Mouse (Mus musculus) ES-CJ7 (cell line): ENCODE data around the gene Ppm1h.
"Not testable (repeated sequence)": the region's sequence is repeated elsewhere in the genome, so short reads cannot be mapped to it uniquely, and the experiment has no call there.

Experiments
- DNase-seq: peaks from one replicate; pipeline ENCODE4 v3.0.0; 2011; ENCODE audit warnings: low read depth, low spot score

Ppm1h gene

GRCm38 (mm10) chr10:122930520-122930919, 252.0 kb downstream of the Ppm1h start:
- DNase-seq, result no peak

GRCm38 (mm10) chr10:122931193-122931832, 252.8 kb downstream of the Ppm1h start:
- DNase-seq, result no peak

GRCm38 (mm10) chr10:122931851-122932550, 253.4 kb downstream of the Ppm1h start:
- DNase-seq, result peak; percentile 38

GRCm38 (mm10) chr10:122933053-122933838, 254.7 kb downstream of the Ppm1h start:
- DNase-seq, result no peak

GRCm38 (mm10) chr10:122935406-122935805, 256.8 kb downstream of the Ppm1h start:
- not testable (repeated sequence) for DNase-seq

- DNase-seq, result not testable (repeated sequence)
Measured at GRCm38 (mm10) chr10:122937380-122937779, 258.8 kb downstream of the Ppm1h start.

- DNase-seq, result no peak
Measured at GRCm38 (mm10) chr10:122939546-122939945, 261.0 kb downstream of the Ppm1h start.

GRCm38 (mm10) chr10:122942771-122943170, 264.2 kb downstream of the Ppm1h start:
- DNase-seq, result no peak

GRCm38 (mm10) chr10:122943824-122944223, 265.3 kb downstream of the Ppm1h start:
- no peak for DNase-seq

- DNase-seq, result no peak
Measured at GRCm38 (mm10) chr10:122944888-122945287, 266.3 kb downstream of the Ppm1h start.

GRCm38 (mm10) chr10:122950966-122951365, 272.4 kb downstream of the Ppm1h start:
- no peak for DNase-seq

- no peak for DNase-seq
Measured at GRCm38 (mm10) chr10:122953576-122953975, 275.0 kb downstream of the Ppm1h start.

GRCm38 (mm10) chr10:122957918-122958317, 279.4 kb downstream of the Ppm1h start:
- no peak for DNase-seq

GRCm38 (mm10) chr10:122958699-122959098, 280.1 kb downstream of the Ppm1h start:
- no peak for DNase-seq

GRCm38 (mm10) chr10:122960216-122960615, 281.7 kb downstream of the Ppm1h start:
- no peak for DNase-seq

- no peak for DNase-seq
Measured at GRCm38 (mm10) chr10:122960738-122961137, 282.2 kb downstream of the Ppm1h start.

GRCm38 (mm10) chr10:122961494-122961893, 282.9 kb downstream of the Ppm1h start:
- no peak for DNase-seq

GRCm38 (mm10) chr10:122962651-122963050, 284.1 kb downstream of the Ppm1h start:
- no peak for DNase-seq

GRCm38 (mm10) chr10:122963463-122964240, 285.1 kb downstream of the Ppm1h start:
- no peak for DNase-seq

- DNase-seq, result no peak
Measured at GRCm38 (mm10) chr10:122964241-122964636, 285.7 kb downstream of the Ppm1h start.

- not testable (repeated sequence) for DNase-seq
Measured at GRCm38 (mm10) chr10:122965650-122966049, 287.1 kb downstream of the Ppm1h start.

GRCm38 (mm10) chr10:122966421-122966820, 287.9 kb downstream of the Ppm1h start:
- no peak for DNase-seq
